Comparison of ENCODE assay signal across 21 mouse cellular contexts in genomic region chr4:117407945-117408344, GRCm38 (mm10).
"Had no signal": no experiment of that assay in that cellular context is flagged by ENCODE, and none has a peak within 500 bp of the region (broad histone marks: within the 10 kb centered on the region; RNA-seq: fewer than 3 reads in every experiment).

No protein-coding gene starts in this region.

- H3K36me3 ChIP-seq: heart, embryonic 13.5 days; heart, embryonic 15.5 days; hindbrain, embryonic 12.5 days; hindbrain, embryonic 15.5 days; limb, embryonic 12.5 days; liver, embryonic 13.5 days had no signal

- DNase-seq: forebrain, postnatal 0 days; gastrocnemius, postnatal 14 days; gastrocnemius, postnatal 36 days; heart, adult 11 months; heart, adult 2 months; heart, postnatal 14 days; heart, postnatal 36 days; kidney, adult 18-20 months; kidney, adult 8-10 months; kidney, postnatal 10 days; kidney, postnatal 25 days; kidney, postnatal 4 days; left cerebral cortex, postnatal 4 days; liver; liver, embryonic 13.5 days had no signal

- H3K4me3 ChIP-seq: heart, adult 2 months; heart, embryonic 13.5 days; heart, embryonic 15.5 days; hindbrain, embryonic 12.5 days; hindbrain, embryonic 15.5 days; limb, embryonic 12.5 days; liver, embryonic 13.5 days had no signal

- H3K27me3 ChIP-seq: limb, embryonic 12.5 days; liver, embryonic 13.5 days had no signal

- H3K9ac ChIP-seq: forebrain, postnatal 0 days; heart, embryonic 13.5 days; heart, embryonic 15.5 days; hindbrain, embryonic 12.5 days; hindbrain, embryonic 15.5 days; limb, embryonic 12.5 days; liver, embryonic 13.5 days had no signal

- H3K4me1 ChIP-seq: liver, embryonic 13.5 days had no signal

- H3K9me3 ChIP-seq: heart, embryonic 13.5 days; heart, embryonic 15.5 days; hindbrain, embryonic 12.5 days; hindbrain, embryonic 15.5 days; limb, embryonic 12.5 days; liver, embryonic 13.5 days had no signal

- H3K27ac ChIP-seq: heart, adult 2 months; heart, embryonic 13.5 days; heart, embryonic 15.5 days; hindbrain, embryonic 15.5 days; hindbrain, postnatal 0 days; limb, embryonic 12.5 days; liver, embryonic 13.5 days had no signal
